19 mouse cellular contexts compared by ENCODE assay signal in genomic region chr10:95076421-95076820, GRCm38 (mm10).
DNase-seq lines count a peak whose midpoint lies in the region; ATAC-seq and TF ChIP-seq lines count a peak whose summit lies in the region.
"Had no signal": no experiment of that assay in that cellular context is flagged by ENCODE, and none has a peak within 500 bp of the region (broad histone marks: within the 10 kb centered on the region; RNA-seq: fewer than 3 reads in every experiment).

No protein-coding gene starts in this region.

- H3K27ac ChIP-seq in spleen, adult 2 months (ENCODE audit: insufficient read depth, low read length), result peak overlapping the region; percentile 44; the same call in 1 of the 2 replicates
- H3K27ac ChIP-seq: embryonic facial prominence, embryonic 10.5 days; forebrain, embryonic 13.5 days; gastrocnemius, adult 2 months; hindbrain, embryonic 10.5 days; hindbrain, embryonic 14.5 days had no signal

- no peak for TF ChIP-seq CTCF in spleen, adult 2 months (IDR thresholded peaks at IDR 0.05; ENCODE audit: extremely low read depth, insufficient read depth, insufficient read length, insufficient replicate concordance)

- ATAC-seq in CD4-positive, CD25-positive, alpha-beta regulatory T cell, adult 4 months, result peak; percentile 88
- ATAC-seq in inflammation-experienced regulatory T-cells, adult 6 months, result peak; percentile 79
- ATAC-seq: forebrain, embryonic 13.5 days had no signal

- peaks cover 6% of the 10 kb centered on the region for H3K4me1 ChIP-seq in spleen, adult 2 months (ENCODE audit: control insufficient read depth, insufficient read depth, insufficient read length)

- no peak for TF ChIP-seq POLR2A in spleen, adult 2 months (IDR thresholded peaks at IDR 0.05; ENCODE audit: low read depth, low read length)

- DNase-seq in spleen, adult 2 months (ENCODE audit: low read depth in 1 of 2, low spot score in 2 of 2), result no peak
- DNase-seq in spleen, adult 12 weeks (ENCODE audit: low spot score), result no peak
- DNase-seq in thymus, postnatal 25 days, result peak; percentile 7
- no peak for DNase-seq in cerebellum, adult 9-11 months
- DNase-seq in adrenal gland, adult (ENCODE audit: inconsistent age in 2 of 2, low spot score in 1 of 2), result no peak
- DNase-seq: adrenal gland, postnatal 10 days; B cell, adult 2 months; cerebellum, adult 11-12 months; cerebellum, adult 9-10 months; cerebellum, postnatal 36 days; gastrocnemius, adult 2 months; gastrocnemius, postnatal 25 days had no signal

- no peak overlapping the region for H3K4me3 ChIP-seq in spleen, adult 2 months (ENCODE audit: extremely low read depth, insufficient read depth, insufficient read length)
- H3K4me3 ChIP-seq: embryonic facial prominence, embryonic 10.5 days; forebrain, embryonic 13.5 days; gastrocnemius, adult 2 months; heart, embryonic 12.5 days; hindbrain, embryonic 10.5 days had no signal

- WGBS in spleen, adult 2 months, result 82% methylated on average over 5 of the region's 5 CpGs

- no peaks in the 10 kb centered on the region for H3K27me3 ChIP-seq in spleen, adult 2 months (ENCODE audit: control insufficient read depth, insufficient read depth, low read length)
- H3K27me3 ChIP-seq: forebrain, embryonic 13.5 days; heart, embryonic 12.5 days had no signal

- no peaks in the 10 kb centered on the region for H3K36me3 ChIP-seq in spleen, adult 2 months (ENCODE audit: control insufficient read depth, insufficient read depth, low read length)
- H3K36me3 ChIP-seq: embryonic facial prominence, embryonic 10.5 days; heart, embryonic 12.5 days; hindbrain, embryonic 10.5 days had no signal
